Mouse (Mus musculus) cerebellum, postnatal 36 days (tissue): ENCODE data around the gene Rhbdf1.

Experiments
- DNase-seq, 2 experiments: peaks; one replicate each; pipeline ENCODE4 v3.0.0; 2021 to 2022; ENCODE audit warnings: mixed read lengths in 2 of 2

Rhbdf1 gene

DNA sequence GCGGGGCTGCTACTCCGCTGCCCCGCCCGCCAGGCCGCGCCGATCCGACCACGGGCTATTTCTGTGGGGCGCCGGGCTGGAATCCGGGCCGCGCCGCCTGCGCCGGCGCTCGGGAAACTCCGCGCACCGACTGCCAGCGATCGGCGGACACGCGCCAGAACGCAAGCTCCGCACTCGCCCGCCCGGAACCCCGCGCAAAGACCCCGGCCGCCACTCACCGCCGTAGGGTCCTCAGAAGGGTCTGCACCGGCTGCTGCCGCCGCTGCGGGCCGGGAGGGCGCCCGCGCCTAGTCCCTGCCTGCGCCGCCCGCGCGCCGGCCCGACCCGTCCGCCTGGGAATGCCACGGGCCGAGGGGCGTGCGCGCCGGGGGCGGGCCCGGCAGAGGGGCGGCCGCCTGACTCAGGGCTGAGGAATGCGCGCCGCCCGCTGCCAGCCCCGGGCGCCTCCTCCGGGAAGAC is at the start of gene Rhbdf1:
Gene Rhbdf1 (minus strand): TSS at position 350 of the 459 bp plus-strand sequence.
- DNase-seq, result peak in 1 of 2 experiments; percentile 45

DNA sequence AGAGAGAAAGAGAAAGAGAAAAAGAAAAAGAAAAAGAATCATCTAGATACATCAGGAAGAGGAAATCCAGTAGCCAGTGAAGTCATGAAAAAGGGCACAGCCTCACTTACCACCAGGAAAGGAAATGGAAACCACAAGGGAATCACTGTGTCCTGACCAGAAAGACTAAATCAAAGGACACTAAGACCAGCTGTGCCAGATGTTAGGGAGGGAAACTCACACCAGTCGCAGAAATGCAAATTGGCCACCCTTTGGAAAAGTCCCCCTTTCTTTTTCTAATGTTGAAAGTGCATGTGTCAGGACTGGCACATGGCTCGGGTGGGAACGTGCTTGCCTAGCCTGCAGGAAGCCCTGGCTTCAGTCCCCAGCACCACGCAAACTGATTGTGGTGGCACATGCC is 49.1 kb upstream of the Rhbdf1 start:
- no peak for DNase-seq

DNA sequence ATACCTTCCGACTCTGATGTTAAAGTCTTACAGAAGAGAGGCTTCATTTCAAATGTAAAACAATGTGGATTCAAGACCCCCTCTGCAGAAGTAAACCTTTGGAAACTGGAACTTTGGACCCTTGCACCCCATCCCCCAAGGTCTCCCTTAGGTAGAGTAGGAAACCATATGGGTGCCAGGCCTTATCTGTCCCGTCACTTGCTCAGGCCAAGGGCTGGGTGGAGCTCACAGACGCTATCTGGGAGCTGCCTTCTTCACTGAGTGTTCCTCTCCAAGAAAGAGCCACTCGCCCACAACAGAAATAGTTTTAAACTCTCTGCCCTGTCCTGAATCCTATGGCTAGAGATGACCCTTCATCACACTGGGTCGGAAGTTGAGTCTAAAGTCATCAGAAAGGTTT is 46.9 kb upstream of the Rhbdf1 start:
- no peak for DNase-seq

DNA sequence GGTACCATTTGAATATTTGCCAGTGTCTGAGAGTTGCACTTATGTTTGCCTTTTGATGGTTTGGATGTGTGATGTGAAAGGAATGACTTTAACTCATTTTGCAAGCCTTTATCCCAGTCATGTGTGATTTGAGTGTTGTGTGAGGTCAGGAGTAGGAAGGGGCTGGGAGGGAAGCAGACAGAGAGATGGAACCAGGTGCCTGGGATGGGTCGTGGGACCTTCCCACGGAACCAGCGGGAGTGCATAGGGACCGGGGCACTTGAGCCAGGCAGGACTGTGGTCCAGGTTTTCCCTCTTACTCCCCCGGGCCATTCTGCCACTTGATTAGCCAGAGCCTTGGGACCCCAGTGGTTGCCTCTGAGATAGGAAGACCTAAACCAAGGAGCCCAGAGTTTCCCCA is 45.9 kb upstream of the Rhbdf1 start:
- DNase-seq, result peak; percentile 12 to 22

DNA sequence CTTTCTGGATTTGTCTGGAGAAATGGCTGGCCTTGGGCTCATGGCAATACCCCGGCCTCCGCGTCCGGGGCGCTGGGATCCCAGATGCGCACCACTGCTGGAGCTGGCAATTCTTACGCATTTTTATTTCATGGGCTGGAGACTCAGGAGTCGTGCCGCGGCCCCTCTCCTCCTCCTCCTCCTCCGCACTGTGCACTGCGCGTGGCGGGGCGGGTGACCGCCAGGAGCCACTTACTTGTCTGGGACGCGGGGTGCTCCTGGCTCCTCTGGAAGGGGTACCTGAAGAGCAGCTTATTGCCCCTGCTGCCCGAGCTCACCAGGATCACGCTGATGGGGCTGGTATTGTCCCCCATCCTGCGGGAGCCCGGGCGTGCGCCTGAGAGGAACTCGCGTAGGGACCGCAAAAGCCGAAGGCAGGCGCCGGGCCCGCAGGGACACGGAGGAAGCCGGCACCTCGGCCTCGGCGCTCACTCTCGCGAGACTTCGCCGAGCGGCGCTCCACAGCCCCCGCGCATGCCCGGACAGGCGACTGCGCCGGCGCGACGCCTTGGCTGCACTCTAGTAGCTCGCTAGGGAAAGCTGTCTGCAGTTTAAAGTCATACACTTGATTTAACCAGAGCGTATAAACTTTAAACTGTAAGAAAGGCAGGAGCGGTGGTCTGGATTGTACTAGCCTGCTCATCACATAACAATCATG is 45.2 kb upstream of the Rhbdf1 start, which contains the start of gene Nprl3:
Gene Nprl3 (minus strand): TSS at position 520 of the 697 bp plus-strand sequence.
- DNase-seq, result peak; percentile 94 to 97

DNA sequence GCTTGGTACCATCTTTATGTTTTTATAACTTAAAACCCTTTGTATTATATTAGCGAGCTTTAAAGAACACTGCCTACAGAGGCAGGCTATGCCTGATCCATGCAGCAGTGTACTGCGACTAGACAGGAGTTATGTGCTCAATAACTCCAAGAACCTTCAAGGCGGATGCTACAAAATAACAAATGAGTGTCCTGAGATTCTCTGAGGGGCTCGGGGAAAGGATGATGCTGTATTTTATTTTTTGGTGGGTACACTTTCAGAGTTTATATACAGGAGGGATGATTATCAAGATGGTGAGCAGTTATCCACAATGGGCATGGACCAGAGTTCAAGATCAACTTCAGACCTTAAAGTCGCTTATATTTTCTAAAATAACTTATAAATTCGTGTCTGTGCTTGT is 44.7 kb upstream of the Rhbdf1 start:
- no peak for DNase-seq

DNA sequence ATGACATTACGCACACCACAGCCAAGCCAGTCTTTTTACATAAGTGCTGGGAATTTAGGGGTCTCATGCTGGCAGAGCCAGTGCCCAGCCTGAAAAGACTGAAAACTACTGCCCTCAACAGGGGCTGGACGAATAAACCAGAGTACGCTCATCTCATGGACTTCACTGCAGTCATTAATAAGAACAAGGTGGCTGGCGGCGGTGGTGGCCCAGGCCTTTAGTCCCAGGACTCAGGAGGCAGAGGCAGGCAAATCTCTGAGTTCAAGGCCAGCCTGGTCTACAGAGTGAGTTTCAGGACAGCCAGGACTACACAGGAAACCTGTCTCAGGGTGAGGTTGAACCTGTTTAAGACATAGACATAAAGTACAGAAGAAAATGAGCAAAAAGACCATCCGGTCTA is 44.1 kb upstream of the Rhbdf1 start:
- no peak for DNase-seq

DNA sequence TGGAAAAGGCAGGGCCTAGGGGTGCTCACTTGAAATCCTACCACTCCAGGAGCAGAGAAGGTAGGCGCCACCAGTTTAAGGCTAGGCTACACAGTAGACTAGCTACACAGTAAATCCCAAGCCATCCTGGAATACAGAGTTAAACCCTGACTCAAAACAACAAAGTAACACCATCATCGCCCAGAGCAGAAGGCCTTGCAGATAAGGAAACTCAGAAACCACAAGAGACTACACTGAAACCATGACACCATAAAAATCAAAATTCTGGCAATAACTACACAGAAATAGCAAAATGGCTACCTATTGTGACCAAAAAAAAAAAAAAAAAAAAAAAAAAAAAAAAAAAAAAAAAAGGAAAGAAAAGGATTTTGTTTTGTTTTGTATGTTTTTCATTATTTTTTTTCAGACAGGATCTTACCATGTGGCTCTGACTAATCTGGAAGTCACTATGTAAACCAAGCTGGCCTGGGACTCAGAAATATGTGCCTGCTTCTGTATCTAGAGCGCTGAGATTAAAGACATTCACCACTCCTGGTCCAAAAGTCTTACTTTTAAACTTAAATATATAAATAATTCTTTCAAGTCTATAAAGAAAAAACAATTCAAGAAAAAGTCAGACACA is 43.1 kb upstream of the Rhbdf1 start:
- no peak for DNase-seq

DNA sequence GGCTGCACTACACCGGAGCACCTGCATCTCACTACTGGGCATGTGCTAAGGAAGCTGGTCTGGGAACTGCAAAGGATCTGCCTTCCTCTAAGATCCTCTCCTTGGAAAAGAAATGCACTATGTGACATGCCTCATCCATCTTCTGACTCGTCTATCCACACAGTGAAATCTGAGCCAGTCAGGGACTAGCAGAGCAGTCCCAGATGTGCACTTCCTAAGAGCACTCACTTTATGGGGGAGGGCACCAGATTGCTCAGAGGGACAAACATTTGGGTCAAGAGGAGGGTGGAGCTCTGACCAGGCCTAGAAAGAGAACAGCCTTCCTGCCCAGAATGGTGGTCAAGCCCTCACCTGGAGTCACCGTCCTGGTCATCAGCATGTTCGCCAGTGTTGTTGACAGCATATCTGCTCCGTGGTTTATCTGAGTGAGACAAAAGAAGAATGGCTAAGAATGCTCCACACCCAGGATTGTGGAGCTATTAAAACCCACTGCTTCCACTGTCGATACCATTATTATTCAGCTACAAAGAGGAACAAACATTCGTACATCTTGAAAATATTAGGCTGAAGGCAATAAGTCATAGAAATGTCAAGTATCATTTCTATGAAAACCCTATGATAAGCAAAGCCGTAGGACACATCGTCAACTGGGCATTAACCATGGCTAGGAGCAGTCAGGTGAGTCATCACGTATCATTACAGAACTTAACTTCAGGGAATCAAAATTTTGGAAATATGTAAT is 40.7 kb upstream of the Rhbdf1 start:
- DNase-seq, result no peak

DNA sequence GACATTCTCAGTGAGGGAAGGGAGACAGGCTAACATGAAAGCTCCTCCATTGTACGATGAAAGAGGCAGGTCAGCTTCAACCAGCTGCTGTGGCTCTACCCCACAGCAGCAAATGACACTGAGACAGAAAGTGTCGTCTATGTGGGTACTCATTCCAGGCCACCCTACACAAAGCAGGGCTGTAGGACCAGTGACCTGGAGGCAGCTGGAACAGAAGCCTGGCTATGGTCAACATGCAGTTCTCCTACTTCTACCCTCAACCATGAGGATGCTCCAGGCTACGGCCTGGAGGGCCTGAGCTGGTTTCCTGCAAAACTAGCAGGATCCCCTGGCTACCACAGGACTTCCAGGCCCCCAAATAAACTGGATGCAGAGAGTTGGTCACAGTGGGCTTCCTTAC is 34.5 kb upstream of the Rhbdf1 start:
- DNase-seq, result no peak

DNA sequence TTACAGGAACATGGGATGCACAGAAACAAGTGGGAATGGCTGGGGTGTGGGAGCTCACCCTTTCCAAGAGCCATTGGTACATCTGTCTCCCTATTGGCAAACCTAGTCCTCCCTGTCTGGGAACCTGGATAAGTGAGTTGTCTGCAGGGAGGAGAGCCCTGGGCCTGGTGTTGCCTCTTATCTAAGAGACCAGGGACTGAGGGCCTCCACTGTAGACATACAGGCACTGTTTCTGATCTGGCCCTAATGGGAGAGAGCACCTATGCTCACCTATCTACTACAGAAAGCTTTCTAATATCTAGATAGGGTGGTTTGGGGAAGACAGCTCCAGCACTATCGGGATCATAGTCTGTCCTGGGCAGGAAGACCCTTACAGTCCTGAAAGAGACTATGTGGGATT is 34.0 kb upstream of the Rhbdf1 start:
- no peak for DNase-seq

DNA sequence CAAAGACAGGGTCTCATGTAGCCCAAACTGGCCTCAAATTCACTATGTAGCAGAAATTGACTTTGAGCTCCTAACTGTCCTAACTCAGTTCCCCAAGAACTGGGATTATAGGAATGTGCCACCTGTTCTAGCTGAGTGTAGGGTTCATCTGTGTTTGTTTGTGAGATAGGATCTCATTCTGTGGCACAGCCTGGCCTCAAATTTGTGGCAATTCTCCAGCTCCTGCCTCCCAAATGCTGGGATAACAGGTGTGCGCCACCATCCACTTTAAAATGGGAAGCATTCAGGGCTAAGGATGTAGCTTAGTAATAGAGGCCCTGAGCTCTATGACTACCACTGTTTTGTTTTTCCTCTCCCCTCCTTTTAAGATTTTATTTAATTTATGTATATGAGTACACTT is 31.0 kb upstream of the Rhbdf1 start:
- peak in 1 of 2 experiments; percentile 9 for DNase-seq

DNA sequence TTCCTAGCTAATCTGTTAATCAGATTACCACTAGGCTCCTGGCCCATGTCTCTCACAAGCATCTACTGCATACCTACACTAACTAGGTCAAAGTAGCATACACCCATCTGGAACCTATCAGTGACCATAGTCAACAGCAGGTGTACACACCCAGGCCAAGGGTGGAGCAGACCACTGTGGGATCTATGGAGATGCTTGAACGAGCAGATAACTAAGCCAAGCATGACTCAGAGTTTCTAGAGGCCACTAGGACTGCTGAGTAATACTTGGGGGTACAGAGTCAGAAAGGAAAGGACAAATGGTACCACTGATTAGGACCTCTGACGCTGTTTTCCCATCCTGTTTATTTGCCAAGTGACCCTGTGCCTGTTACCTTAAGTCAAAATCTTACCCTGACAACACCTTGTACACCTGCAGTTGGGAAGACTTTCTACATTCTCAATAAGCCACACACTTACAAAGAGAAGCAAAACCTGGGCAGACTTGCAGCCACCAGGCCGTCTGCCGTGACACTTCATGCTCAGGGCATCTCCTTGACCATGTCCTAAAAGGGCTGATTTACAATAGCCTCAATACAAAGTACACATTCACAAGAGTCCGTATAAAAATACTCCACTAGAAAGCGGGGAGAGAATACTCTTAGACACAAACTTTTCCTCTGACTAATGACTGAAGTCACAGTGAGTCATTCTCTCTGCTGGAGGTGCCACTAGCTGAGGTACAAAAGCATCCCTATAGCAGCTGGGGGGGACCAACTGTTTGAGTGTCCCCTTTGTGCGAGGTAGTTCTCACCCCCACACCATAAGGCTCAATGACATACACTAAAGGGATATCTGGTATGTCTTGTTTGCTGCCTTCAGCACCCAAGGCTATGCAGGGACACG is 29.0 kb upstream of the Rhbdf1 start:
- DNase-seq, result no peak

DNA sequence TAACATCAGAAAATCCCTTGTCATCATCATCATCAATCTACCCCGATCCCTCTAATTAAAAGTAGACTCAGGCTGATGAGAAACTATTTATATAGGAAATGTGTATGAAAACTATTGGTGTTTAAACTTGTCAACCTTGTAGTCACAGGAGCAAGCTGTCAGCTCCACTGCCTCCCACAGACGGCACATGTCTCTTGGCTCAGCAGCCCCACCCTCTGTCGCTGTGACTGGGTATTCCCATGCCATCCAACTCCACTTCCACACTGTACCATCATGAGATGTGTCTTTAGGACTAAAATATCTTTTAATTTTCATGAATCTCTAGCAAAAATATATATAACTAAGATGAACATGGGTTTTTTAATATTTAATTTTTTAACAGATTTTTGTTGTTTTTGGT is 26.2 kb upstream of the Rhbdf1 start:
- no peak for DNase-seq

DNA sequence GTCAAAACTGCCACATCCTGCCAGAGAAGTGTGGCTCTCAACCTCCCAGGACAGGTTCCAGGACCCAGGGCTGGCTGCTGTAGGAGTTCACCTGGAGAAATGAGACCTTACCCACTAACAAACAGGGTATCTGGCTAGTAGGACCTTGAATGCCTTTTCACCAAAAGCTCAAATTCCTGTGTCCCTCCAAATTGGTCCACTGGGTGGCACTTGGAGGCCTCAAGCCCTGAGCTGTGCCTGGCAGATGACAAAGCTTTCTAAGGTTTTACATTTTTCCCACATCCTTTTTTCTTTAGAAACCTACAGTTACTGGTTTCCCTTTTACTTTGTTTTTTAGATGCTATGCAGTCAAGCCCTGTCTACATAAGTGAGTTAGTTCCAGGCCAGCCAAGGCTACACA is 25.0 kb upstream of the Rhbdf1 start:
- no peak for DNase-seq

DNA sequence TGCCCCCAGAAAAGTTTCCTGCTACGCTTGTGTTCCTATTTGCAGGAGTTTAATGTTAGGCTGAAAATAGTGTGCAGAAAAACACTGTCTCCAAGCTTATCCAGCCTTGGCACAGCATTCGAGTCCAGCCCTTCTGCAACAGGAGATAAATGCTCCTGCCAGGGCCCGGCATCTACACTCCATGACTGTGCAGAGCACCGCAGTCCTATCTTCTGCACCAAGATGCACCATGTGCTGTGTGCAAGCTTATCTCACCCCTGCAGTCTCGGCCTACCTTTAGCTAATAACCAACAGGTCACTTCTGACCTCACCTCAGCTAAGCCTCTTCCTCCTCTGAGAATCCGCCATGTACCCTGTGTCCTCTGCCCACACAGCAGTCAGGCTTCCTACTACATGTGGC is 23.5 kb upstream of the Rhbdf1 start:
- no peak for DNase-seq

DNA sequence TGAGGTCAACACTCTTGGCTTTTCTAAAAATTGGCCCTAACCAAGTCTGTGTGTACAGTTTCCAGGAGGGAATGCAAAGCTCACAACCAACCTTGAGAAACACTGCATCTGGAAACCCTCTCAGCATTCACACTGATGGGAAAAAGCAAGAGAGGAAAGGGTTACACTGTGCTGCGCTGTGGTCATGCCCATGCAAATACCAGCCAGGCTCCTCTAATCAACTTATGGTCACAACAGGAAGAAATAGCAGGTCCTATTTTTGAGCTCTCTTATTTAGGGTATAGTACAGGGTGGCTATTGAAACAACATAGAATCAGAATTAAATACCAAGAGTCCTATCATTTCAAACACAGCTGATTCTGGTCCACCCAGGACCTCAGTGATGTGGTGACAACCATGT is 22.5 kb upstream of the Rhbdf1 start:
- no peak for DNase-seq

DNA sequence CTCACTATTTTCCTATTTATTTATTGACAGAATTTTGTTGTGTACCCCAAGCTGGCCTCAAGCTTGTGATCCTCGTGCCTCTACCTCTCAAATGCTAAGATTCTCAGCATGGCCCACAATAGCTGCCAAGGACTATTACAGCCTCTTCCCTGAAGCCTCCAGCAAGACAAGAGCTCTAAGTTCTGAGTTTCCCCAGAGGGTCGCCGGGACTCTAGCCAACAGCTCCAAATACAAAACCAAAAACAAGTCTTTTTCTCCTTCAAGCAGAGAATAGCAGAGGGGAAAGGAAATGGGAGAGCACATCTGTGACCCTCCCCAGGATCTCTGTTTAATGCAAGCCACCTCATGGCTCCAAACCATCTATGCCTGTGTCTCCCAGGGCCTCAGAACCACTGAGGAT is 22.0 kb upstream of the Rhbdf1 start:
- DNase-seq, result no peak

DNA sequence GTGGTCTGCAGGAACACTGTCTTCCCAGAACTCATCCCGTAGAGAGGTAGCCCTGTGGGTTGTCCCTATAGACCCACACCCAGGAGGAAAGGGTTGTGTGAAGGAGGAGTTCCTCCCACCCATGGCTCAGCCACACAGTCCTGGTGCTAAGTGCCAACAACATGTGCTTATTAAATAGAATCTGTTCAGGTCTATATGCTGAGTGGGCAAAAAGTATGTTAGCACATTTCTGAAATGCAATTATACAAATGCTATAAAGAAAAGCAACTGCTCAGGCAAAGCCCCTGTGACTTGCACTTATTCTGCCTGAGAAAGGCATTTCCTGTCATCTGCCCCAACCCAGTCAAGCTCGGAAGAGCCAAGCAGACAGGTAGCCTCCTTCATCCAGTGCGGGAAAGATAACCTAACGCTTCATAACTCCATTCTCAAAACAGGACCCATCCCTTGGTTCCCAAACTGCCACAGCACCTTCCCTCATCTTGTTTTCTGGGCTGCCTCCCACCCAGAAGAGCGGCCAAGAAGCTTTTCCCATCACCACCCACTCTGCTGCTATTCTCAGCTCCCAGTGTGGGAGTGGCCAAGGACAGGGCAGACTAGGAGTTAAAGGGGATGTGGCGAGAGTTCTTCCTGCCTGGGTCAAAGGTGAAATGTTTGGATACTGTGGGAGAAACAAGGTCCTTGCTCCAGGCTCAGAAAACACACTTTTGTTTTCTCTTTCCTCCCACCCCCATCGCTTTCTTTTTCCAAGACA is 21.3 kb upstream of the Rhbdf1 start:
- DNase-seq, result no peak

DNA sequence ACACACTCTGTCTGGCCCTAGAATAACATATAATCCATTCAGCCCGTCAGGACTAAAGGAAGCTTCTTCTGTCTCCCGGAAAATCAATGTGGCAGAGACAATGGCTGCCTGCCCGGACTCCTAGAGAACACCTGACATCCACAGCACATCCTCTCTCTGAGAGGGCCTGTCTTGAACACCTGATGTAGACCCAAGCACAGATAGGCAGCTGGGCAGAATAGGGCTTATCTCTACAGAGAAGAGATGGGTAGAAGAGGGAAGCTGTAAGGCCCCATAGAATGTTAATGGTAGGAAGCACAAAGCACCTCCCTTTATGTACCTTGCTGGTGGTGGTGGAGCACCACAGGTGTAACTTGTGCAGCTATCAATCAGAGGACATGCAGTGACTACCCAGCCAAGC is 20.1 kb upstream of the Rhbdf1 start:
- DNase-seq, result no peak

DNA sequence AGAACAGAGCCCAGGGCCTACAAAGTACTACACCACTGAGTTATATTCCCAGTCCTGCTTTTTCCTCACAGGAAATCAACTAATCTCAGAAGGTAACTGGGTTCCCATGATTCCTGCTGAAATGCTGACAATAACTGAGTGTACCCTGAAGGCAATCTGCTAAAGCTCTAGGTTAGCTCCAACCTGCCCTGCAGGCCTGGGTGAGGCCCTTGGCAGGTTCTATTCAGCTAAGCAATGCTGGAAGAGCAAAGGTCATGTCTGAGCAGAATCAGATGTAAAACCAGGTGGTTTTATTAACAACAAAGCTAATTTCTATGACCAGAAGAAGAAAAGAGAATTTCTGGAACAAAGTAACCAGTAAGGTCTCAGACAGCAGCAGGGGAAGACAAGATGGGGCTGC is 19.3 kb upstream of the Rhbdf1 start:
- DNase-seq, result no peak
